Mouse (Mus musculus) heart, adult 2 months (tissue): ENCODE data around the gene Krtap9-3. TPM values are rescaled to one million over a fixed set of nuclear protein-coding genes. Genes with fewer than 3 reads are reported as not detected.
"Not testable (repeated sequence)": the region's sequence is repeated elsewhere in the genome, so short reads cannot be mapped to it uniquely, and the experiment has no call there.

Experiments used
- DNase-seq, 2 experiments: peaks; one replicate each; pipeline ENCODE4 v3.0.0; 2021
- H3K27ac ChIP-seq: fragments of 200-600 bp; 2 replicates; pipeline ENCODE4 v1.8.1; 2022
- H3K27me3 ChIP-seq: fragments of 200-500 bp; 2 replicates; pipeline ENCODE4 v1.6.1; 2012; ENCODE audit warnings: mild to moderate bottlenecking, low read length, inconsistent platforms, mixed read lengths; ENCODE audit not compliant: control insufficient read depth, insufficient read depth
- H3K36me3 ChIP-seq: fragments of 200-500 bp; 2 replicates; pipeline ENCODE4 v1.6.1; 2012; ENCODE audit warnings: low read length, inconsistent platforms; ENCODE audit not compliant: control insufficient read depth, insufficient read depth
- H3K4me1 ChIP-seq: fragments of 200-500 bp; 2 replicates; pipeline ENCODE4 v1.6.1; 2011; ENCODE audit warnings: low read length; ENCODE audit not compliant: control insufficient read depth, insufficient read depth
- H3K4me3 ChIP-seq: fragments of 200-600 bp; 2 replicates; pipeline ENCODE4 v1.8.1; 2022
- H3K79me2 ChIP-seq: fragments of 200-500 bp; replicated peaks from 2 replicates; pipeline ENCODE4 v1.6.1; 2012; ENCODE audit warnings: mild to moderate bottlenecking, inconsistent platforms, low read length, moderate library complexity, mixed read lengths; ENCODE audit not compliant: control insufficient read depth, insufficient read depth
- H3K9ac ChIP-seq: fragments of 200-500 bp; 2 replicates; pipeline ENCODE4 v1.6.1; 2012; ENCODE audit warnings: low read depth, mild to moderate bottlenecking, control low read depth, inconsistent platforms, low read length, mixed read lengths
- CTCF ChIP-seq: fragments of 200-600 bp; IDR thresholded peaks from 2 replicates; pipeline ENCODE4 v1.8.1; 2022; ENCODE audit warnings: antibody characterized with exemption, mild to moderate bottlenecking, moderate library complexity
- EP300 ChIP-seq: fragments of 200-500 bp; IDR thresholded peaks from 2 replicates; pipeline ENCODE4 v1.6.1; 2011; ENCODE audit warnings: low read depth, low read length, control low read depth; ENCODE audit not compliant: insufficient read depth
- POLR2A ChIP-seq: fragments of 200-500 bp; IDR thresholded peaks from 2 replicates; pipeline ENCODE4 v1.6.1; 2011; ENCODE audit warnings: mild to moderate bottlenecking, low read depth, low read length, control low read depth; ENCODE audit not compliant: insufficient read depth
- WGBS: fragments of 180-500 bp; shearing (Covaris S2); methylation state at CpG from one replicate; pipeline ENCODE4 v1.1.7; 2018; 5-methylcytosine and 5-hydroxymethylcytosine counted together
- intact Hi-C: fragments of 180-260 bp; cut with DNase I; formaldehyde crosslinking; loops from one replicate; pipeline ENCODE4 v1.15.1; 2025
- polyA plus RNA-seq: library from polyadenylated mRNA; depleted of rRNA; stranded (reverse); fragments of >200 nt; gene quantifications from 2 replicates; pipeline ENCODE4 v1.2.3, GENCODE M21; 2012
- total RNA-seq, 2 experiments: library from RNA; stranded (reverse); gene quantifications; 2 replicates each; pipeline ENCODE4 v1.2.3; 2021

Krtap9-3 gene
- total and polyA plus RNA-seq, 3 experiments: not detected

- intact Hi-C loops: no loop called here
- WGBS: 56% methylated on average over 1 of the region's 1 CpGs
These were observed 11.2 kb upstream of the Krtap9-3 start for GRCm38 (mm10) chr11:99609126-99609525.

GRCm38 (mm10) chr11:99603208-99603607 is 5.3 kb upstream of the Krtap9-3 start, which contains the start of gene Gm11938:
TSS of gene Gm11938 (minus strand) at chr11:99603308.
- H3K4me3 ChIP-seq, H3K4me1 ChIP-seq, intact Hi-C loops, DNase-seq, H3K79me2 ChIP-seq, H3K27ac ChIP-seq, H3K9ac ChIP-seq, H3K36me3 ChIP-seq, H3K27me3 ChIP-seq: not testable (repeated sequence)
- 47% methylated on average over 1 of the region's 1 CpGs for WGBS

More at GRCm38 (mm10) chr11:99609126-99609525, 11.2 kb upstream of the Krtap9-3 start:
- H3K4me1 ChIP-seq: no peaks in the 10 kb centered on the region
- no peak overlapping the region for H3K9ac ChIP-seq
- no peaks in the 10 kb centered on the region for H3K79me2 ChIP-seq
- TF ChIP-seq CTCF (no peak), EP300 (no peak), POLR2A (no peak)
- no peak overlapping the region for H3K27ac ChIP-seq
- no peaks in the 10 kb centered on the region for H3K36me3 ChIP-seq
- H3K4me3 ChIP-seq: no peak overlapping the region
- DNase-seq: no peak
- H3K27me3 ChIP-seq: no peaks in the 10 kb centered on the region

GRCm38 (mm10) chr11:99590981-99591380 is 6.9 kb downstream of the Krtap9-3 start, which contains the start of gene Krtap1-3:
TSS of gene Krtap1-3 (minus strand) at chr11:99591339.
- no peak within 1 kb of the TSS for H3K9ac ChIP-seq
- 83% methylated on average over 6 of the region's 6 CpGs for WGBS
- H3K27ac ChIP-seq: no peak within 1 kb of the TSS
- H3K27me3 ChIP-seq: no peaks in the 10 kb centered on the region
- no peaks in the 10 kb centered on the region for H3K79me2 ChIP-seq
- intact Hi-C loops: no loop called here
- H3K36me3 ChIP-seq: no peaks in the 10 kb centered on the region
- no peak for DNase-seq
- no peak for TF ChIP-seq POLR2A
- no peak for TF ChIP-seq CTCF
- TF ChIP-seq EP300: no peak
- no peaks in the 10 kb centered on the region for H3K4me1 ChIP-seq
- no peak within 1 kb of the TSS for H3K4me3 ChIP-seq

- no peak for DNase-seq
These were observed 12.8 kb downstream of the Krtap9-3 start for GRCm38 (mm10) chr11:99585096-99585495.

GRCm38 (mm10) chr11:99583245-99583704 is 14.6 kb downstream of the Krtap9-3 start, which contains the start of gene Krtap1-4:
TSS of gene Krtap1-4 (minus strand) at chr11:99583654.
- Histone ChIP-seq H3K4me1 (no peaks in the 10 kb centered on the region), H3K79me2 (no peaks in the 10 kb centered on the region), H3K36me3 (no peaks in the 10 kb centered on the region), H3K27me3 (no peaks in the 10 kb centered on the region), H3K9ac (no peak within 1 kb of the TSS), H3K27ac (no peak within 1 kb of the TSS), H3K4me3 (no peak within 1 kb of the TSS)
- 78% methylated on average over 5 of the region's 5 CpGs for WGBS
- intact Hi-C loops: no loop called here
- no peak for DNase-seq
- TF ChIP-seq EP300 (no peak), POLR2A (no peak), CTCF (no peak)

More at GRCm38 (mm10) chr11:99585096-99585495, 12.8 kb downstream of the Krtap9-3 start:
- Histone ChIP-seq H3K79me2 (no peaks in the 10 kb centered on the region), H3K36me3 (no peaks in the 10 kb centered on the region), H3K27me3 (no peaks in the 10 kb centered on the region), H3K4me1 (no peaks in the 10 kb centered on the region), H3K9ac (no peak overlapping the region), H3K4me3 (no peak overlapping the region), H3K27ac (no peak overlapping the region)
- WGBS: 61% methylated on average over 7 of the region's 7 CpGs
- no peak for TF ChIP-seq EP300
- intact Hi-C loops: no loop called here

GRCm38 (mm10) chr11:99581564-99581963 is 16.3 kb downstream of the Krtap9-3 start:
- intact Hi-C loops: no loop called here
- Histone ChIP-seq H3K4me1 (no peaks in the 10 kb centered on the region), H3K36me3 (no peaks in the 10 kb centered on the region), H3K27ac (no peak overlapping the region), H3K4me3 (no peak overlapping the region), H3K9ac (no peak overlapping the region), H3K27me3 (no peaks in the 10 kb centered on the region), H3K79me2 (no peaks in the 10 kb centered on the region)
- TF ChIP-seq CTCF (no peak), EP300 (no peak), POLR2A (no peak)
- DNase-seq: no peak
- 71% methylated on average over 6 of the region's 6 CpGs for WGBS
